Mouse (Mus musculus) frontal cortex, postnatal 10 days (tissue): ENCODE results near the gene Prr29.
"Not testable (repeated sequence)": the region's sequence is repeated elsewhere in the genome, so short reads cannot be mapped to it uniquely, and the experiment has no call there.

ENCODE experiments used
- DNase-seq, 2 experiments: peaks; one replicate each; pipeline ENCODE4 v3.0.0; 2022; ENCODE audit warnings: low spot score in 2 of 2, mixed read lengths in 1 of 2

Prr29 gene

GRCm38 (mm10) chr11:106365366-106365765 lies at the start of gene Prr29:
Prr29 (plus strand) TSS chr11:106365472.
- no peak for DNase-seq

GRCm38 (mm10) chr11:106316416-106316815 lies 48.9 kb upstream of the Prr29 start:
- DNase-seq: no peak

- no peak for DNase-seq
These were observed 47.5 kb upstream of the Prr29 start for GRCm38 (mm10) chr11:106317801-106318200.

- no peak for DNase-seq
These were observed 46.6 kb upstream of the Prr29 start for GRCm38 (mm10) chr11:106318406-106319366.

GRCm38 (mm10) chr11:106324858-106325257 lies 40.4 kb upstream of the Prr29 start:
- no peak for DNase-seq

DNA sequence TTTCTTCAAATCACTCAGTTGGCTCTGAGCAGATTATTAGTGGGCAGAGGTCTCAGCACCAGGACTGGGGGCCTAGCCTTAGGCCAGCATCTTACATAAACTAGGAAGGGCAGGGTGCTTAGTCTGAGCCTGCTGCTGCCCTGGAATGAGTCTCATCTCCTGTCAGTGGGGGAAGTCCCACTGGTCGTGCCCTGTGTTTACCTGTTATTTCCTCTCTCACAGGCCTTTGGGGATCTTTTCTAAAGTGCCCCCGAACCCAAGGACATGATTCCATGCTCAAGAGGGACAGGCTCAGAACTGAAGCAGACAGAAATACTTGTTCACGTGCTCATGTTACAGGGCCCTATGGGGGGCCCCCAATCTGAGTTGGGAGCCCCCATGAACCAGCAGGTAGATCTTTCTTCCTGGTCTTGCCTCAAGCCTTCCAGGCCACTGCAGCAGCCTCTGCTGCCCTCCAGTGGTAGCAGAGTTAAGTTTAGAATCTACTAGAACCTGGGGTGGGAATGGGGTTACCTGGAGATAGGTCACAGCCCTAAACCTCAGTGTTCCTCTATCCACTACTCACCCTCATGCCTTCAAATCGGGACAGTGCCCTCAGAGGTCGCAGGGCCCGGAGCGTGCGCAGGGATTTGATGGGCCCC lies 39.6 kb upstream of the Prr29 start:
- peak in 1 of 2 experiments; percentile 48 for DNase-seq

DNA sequence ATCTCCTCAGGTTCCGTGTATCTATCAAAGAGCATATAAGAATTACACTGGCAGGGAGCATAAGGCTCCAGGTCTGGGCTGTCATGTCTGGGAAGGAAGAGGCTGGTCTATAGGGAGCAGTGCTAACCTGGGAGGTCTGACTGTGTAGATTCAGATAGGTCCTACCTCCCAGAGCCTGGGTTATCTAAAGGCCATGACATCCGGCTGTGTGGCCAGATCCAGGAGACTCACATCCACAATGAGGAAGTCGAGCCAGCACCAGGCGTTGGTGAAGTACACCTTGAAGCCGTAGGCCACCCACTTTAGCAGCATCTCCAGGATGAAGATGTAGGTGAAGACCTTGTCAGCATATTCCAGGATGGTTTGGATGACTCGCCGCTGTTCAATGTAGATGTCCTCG lies 38.8 kb upstream of the Prr29 start:
- no peak for DNase-seq

- DNase-seq: no peak
These were observed 36.8 kb upstream of the Prr29 start for GRCm38 (mm10) chr11:106328521-106328920.

GRCm38 (mm10) chr11:106329128-106329527 lies 36.1 kb upstream of the Prr29 start:
- no peak for DNase-seq

DNA sequence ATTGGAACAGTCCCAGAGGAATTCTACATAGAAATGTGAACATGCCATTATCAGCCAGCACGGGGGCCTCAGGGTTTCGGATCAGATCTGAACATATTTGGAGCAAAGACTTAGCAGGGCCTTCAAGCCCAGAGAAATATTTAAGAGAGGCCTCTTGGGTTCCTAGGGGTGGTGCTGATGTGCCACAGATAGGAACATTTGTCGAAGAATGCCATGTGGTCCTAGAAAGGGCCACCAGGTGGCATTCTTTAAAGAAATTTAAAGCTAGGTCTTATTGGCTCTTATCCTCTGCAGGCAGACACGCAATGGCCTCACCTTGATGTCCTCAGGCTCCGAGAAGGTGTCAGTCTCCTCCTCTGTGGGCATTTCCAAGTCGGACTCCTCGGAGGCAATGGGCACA lies 35.6 kb upstream of the Prr29 start:
- DNase-seq: peak in 1 of 2 experiments; percentile 22

DNA sequence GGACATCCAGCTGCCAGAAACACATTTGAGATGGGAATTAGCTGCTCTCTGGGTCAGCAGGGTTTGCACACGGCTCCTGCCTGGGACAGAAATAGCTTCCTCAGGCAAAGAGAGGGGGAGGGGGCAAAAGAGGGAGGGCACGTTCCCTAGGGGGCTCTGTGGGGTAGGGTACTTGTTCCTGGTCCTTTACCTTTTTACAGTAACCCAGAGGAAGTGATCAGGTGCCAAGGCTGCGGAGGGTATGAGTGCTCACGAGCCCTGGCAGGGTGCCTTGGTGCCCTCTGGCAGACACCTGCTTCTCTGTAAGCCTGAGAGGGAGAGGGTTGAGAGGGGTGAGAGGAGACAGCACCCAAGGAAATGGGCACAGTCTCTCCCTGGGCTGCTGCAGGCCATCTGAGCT lies 32.8 kb upstream of the Prr29 start:
- DNase-seq: no peak

DNA sequence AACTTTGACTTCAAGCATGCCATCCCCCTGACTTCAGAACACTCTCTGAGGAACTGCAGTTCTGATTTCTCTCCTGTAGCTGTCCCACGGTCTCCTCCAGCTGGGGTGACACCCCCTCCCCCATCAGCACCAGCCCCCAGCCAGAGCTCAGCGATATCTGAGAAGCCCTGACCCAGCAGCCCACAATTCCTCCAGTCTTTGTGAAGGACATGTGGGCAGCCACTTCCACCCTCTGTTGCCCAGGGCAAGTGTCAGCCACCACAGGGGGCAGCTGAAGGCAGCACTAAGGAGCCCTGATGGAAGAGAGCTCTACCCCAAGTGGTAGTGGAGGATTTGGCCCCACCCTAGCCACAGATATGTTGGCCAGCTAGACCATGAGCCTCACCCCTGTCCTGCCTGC lies 31.2 kb upstream of the Prr29 start:
- no peak for DNase-seq

DNA sequence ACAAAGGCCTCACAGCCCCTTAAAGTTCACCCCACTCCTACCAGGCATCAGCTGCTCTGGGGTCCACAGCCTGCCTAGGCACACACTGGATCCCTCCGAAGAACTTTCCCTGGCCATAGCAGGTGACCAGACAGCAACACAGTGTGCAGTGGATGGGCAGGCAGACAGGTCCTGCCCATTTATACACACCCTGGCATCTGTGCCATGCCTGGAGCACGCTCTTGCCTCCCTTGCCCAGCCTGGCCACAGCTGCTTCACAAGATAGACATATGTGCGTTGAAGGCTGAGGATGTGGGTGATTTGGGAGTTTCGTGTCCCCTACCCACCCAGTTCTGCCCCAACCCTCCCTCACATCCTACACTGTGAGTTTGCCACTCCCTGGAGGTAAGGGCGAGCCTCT lies 27.2 kb upstream of the Prr29 start:
- DNase-seq: no peak

GRCm38 (mm10) chr11:106338870-106339269 lies 26.4 kb upstream of the Prr29 start:
- no peak for DNase-seq

DNA sequence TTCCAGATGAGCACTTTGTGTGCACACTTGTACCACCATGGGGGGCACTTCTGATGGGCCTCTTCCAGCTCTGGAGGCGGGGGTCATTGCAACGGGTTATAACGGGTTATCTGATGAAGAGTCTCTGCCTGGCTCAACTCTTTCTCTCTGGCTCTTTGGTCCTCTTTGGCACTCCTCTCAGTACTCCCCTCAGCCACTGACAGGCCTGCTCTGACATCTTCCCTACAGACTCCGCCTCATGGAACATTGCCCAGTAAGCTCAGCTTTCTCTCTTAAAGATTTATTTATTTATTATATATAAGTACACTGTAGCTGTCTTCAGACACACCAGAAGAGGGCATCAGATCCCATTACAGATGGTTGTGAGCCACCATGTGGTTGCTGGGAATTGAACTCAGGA lies 25.9 kb upstream of the Prr29 start:
- DNase-seq: not testable (repeated sequence)

- DNase-seq: no peak
These were observed 24.2 kb upstream of the Prr29 start for GRCm38 (mm10) chr11:106340990-106341520.

GRCm38 (mm10) chr11:106344910-106345309 lies 20.4 kb upstream of the Prr29 start:
- no peak for DNase-seq

DNA sequence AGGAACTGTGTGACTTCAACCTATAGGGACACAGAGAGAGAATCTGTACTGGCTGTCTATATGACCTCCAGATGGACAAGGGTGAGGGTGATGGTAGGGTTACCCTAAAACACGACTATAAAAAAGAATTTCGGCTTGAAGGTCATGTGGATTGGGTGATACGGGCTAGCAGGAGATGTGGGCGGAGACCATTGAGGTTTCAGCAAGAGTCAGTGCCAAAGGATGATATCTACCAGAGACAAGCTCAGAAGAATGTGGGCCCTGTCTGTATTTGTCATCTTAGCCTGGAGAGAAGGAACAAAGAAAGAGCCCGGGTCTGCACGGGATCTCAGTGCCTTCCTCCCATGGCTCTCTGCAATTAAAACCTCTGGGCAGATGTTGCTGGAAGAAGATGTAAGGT lies 15.5 kb upstream of the Prr29 start:
- DNase-seq: no peak

DNA sequence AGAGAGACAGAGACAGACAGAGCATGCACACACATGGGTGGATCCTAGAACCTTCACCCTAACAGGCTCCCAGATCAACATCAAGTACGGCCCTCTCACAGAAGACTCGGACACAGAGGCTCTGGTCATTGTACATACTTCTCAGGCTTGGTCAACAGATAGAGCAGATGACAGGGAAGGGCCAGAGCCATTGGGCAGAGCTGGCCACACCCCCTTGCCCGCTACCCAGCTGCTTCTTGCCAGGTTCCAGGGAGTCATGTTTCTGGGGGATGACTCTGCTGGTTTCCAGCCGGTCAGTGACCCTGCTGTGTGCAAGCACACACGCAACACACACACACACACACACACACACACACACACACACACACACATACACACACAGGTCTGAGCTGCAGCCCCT lies 14.4 kb upstream of the Prr29 start:
- DNase-seq: no peak

DNA sequence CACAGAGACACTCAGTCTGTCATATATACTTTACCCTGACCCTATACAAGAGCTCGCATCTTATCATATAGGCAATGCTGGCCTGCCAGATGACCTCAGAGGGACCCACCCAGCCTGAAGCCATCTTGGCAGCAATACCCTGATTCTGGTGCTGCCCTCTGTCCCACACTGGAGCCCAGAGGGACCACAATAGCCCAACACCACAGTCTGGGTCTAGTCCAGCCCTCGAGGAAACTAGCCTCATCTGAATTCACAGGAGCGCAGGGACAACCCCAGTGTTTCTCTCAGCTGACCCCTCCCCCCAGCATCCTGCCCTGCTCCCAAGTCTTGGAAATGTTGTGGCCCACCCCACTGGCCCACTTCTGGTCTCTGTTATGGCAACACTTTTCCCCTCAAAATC lies 14.0 kb upstream of the Prr29 start:
- peak in 1 of 2 experiments; percentile 37 for DNase-seq

DNA sequence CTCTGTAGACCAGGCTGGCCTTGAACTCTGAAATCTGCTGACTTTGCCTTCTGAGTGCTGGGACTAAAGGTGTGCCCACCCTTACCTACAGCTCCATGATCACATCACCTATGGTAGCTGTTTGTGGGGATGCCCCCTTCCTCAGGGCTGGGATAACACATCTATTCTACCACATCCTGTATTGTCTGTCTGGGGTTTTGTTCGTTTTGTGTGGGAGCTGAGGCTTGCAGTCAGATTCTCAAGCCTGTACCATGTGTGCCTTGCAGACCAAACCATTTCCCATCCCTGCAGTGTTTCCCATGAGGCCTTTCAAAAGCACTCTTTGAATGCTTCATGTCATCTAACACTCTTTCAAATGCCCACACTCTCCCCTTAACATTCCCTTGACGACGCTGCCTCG lies 13.3 kb upstream of the Prr29 start:
- DNase-seq: no peak

DNA sequence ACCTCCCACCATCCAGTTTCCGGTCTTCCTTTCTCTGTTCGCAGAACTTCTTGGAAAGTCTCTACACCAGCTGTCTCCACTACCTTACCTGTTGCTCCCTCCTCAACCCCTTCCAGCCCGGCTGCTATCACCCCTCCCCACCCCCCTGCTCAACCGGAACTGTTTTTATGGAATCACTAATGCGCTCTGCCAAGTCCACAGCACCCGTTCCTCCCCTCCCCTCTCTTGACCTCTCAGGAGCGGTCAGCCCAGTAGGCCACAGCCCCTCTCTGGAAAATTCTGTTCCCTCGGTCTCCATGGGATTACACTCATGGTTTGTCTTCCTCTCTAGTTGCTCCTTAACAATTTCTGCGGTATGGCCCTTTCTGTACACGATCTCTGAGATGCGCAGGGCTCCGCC lies 12.1 kb upstream of the Prr29 start, which contains the start of gene Scn4a:
Gene Scn4a (minus strand): TSS at position 101 of the 400 bp plus-strand sequence.
- no peak for DNase-seq

DNA sequence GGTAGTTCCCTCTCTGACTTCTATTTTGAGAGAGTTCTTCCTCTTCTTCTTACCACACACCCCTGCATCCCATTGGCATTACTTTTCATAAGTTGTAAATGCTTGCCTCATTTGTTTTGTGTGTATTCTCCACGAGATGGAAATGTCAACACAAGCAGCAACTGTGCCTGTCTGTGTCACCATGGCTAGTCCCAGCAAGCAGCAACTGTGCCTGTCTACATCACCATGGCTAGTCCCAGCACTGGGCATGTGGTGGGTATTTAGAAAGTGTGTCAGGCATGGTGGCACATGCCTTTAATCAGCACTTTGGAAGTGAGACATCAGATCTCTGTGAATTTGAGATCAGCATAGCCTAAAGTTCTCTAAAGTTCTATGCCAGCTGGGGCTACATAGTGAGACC lies 11.1 kb upstream of the Prr29 start:
- DNase-seq: no peak
